Mouse (Mus musculus) brain, embryonic 14.5 days (tissue): Measurements from ENCODE around the gene Nfia.

Experiments
- CTCF ChIP-seq: fragments of 200-500 bp; IDR thresholded peaks from 2 replicates; pipeline ENCODE4 v1.5.1; 2012; ENCODE audit warnings: inconsistent platforms, mild to moderate bottlenecking, moderate library complexity, borderline replicate concordance; ENCODE audit not compliant: insufficient read depth, insufficient read length; ENCODE audit errors: extremely low read depth
- POLR2A ChIP-seq: fragments of 200-500 bp; IDR thresholded peaks from 2 replicates; pipeline ENCODE4 v1.6.1; 2012; ENCODE audit warnings: mild to moderate bottlenecking, inconsistent platforms, borderline replicate concordance; ENCODE audit not compliant: poor library complexity, insufficient read depth, insufficient read length, severe bottlenecking; ENCODE audit errors: extremely low read depth

GRCm38 (mm10) chr4:97827115-97827514, 54.6 kb downstream of the Nfia start:
- TF ChIP-seq POLR2A: no peak
- no peak for TF ChIP-seq CTCF
